Comparison of ENCODE assay signal across 21 mouse cellular contexts in genomic region chr4:89487416-89488165, GRCm38 (mm10).
A peak's percentile ranks its signal among the peaks of the same experiment; 100 is the strongest.
DNase-seq lines count a peak whose midpoint lies in the region; ATAC-seq and TF ChIP-seq lines count a peak whose summit lies in the region.
"Had no signal": no experiment of that assay in that cellular context is flagged by ENCODE, and none has a peak within 500 bp of the region (broad histone marks: within the 10 kb centered on the region; RNA-seq: fewer than 3 reads in every experiment).

No protein-coding gene starts in this region.

- dilution Hi-C loops in CH12.LX (cut with MboI; ENCODE audit: extremely low pct_ligation_motif_present, extremely low pct_unique_long_range_greater_than_20kb, low sequenced_read_pairs) = no loop called here

- DNase-seq in 3T3-L1 (ENCODE audit: low read depth, low spot score) = peak; percentile 60
- DNase-seq in CH12.LX (ENCODE audit: extremely low read depth) = no peak
- DNase-seq in heart, embryonic 10.5 days (ENCODE audit: low spot score) = no peak
- no peak for DNase-seq in right cerebral cortex, postnatal 4 days
- no peak for DNase-seq in heart, adult 11 months
- DNase-seq: adrenal gland, adult 8-10 months; cerebellum, adult 9-10 months; gastrocnemius, postnatal 25 days; kidney, adult 2 months; left cerebral cortex, postnatal 4 days; lung, adult 18-20 months; lung, postnatal 14 days had no signal

- TF ChIP-seq CTCF in CH12.LX (conservative IDR thresholded peaks at IDR 0.05 in 1 of 2, IDR thresholded peaks at IDR 0.05 in 1 of 2; ENCODE audit: low read depth in 2 of 2, low read length in 2 of 2) = no peak

- no peak for TF ChIP-seq POLR2A in CH12.LX (IDR thresholded peaks at IDR 0.05; ENCODE audit: low read depth, low read length)

- no peak overlapping the region for H3K4me3 ChIP-seq in CH12.LX (replicated peaks in 1 of 3; ENCODE audit: low read depth in 2 of 3, low read length in 2 of 3, poor library complexity in 1 of 3)
- no peak overlapping the region for H3K4me3 ChIP-seq in heart, embryonic 10.5 days
- H3K4me3 ChIP-seq: heart, embryonic 15.5 days; hindbrain, embryonic 15.5 days; limb, embryonic 15.5 days; midbrain, embryonic 10.5 days; neural tube, embryonic 15.5 days had no signal

- in situ Hi-C loops in CH12.LX (cut with MboI; ENCODE audit: low pct_ligation_motif_present, low pct_unique_long_range_greater_than_20kb, low sequenced_read_pairs) = no loop called here

- ATAC-seq in common myeloid progenitor, adult 5-6 weeks (replicated peaks; ENCODE audit: low read depth, poor library complexity, severe bottlenecking) = 0 out of 2 replicates have a peak, but pooled peaks have one; percentile 26
- ATAC-seq in megakaryocyte progenitor cell, adult 5-6 weeks (replicated peaks; ENCODE audit: poor library complexity) = peak; percentile 29
- ATAC-seq: Patski had no signal

- H3K27me3 ChIP-seq in CH12.LX (replicated peaks) = no peaks in the 10 kb centered on the region
- H3K27me3 ChIP-seq in heart, embryonic 10.5 days (ENCODE audit: insufficient read depth, poor library complexity, severe bottlenecking) = no peaks in the 10 kb centered on the region
- H3K27me3 ChIP-seq: heart, embryonic 15.5 days; hindbrain, embryonic 15.5 days; limb, embryonic 15.5 days; neural tube, embryonic 15.5 days; Patski had no signal

- H3K4me1 ChIP-seq in CH12.LX (ENCODE audit: control insufficient read depth in 1 of 2, insufficient read depth in 2 of 2) = peaks cover 6 to 39% of the 10 kb centered on the region in 2 experiments; a peak in 3 of 4 replicates
- peaks cover 6% of the 10 kb centered on the region; the same call in 1 of the 2 replicates for H3K4me1 ChIP-seq in heart, embryonic 10.5 days
- H3K4me1 ChIP-seq: heart, embryonic 15.5 days; hindbrain, embryonic 15.5 days; limb, embryonic 15.5 days; midbrain, embryonic 10.5 days; neural tube, embryonic 15.5 days had no signal

- TF ChIP-seq EP300 in CH12.LX (IDR thresholded peaks at IDR 0.05; ENCODE audit: low read length) = peak; percentile 49; the same call in 1 of the 2 replicates

- TF ChIP-seq RAD21 in CH12.LX (IDR thresholded peaks at IDR 0.05; ENCODE audit: low read depth, low read length) = no peak

- no peak overlapping the region for H3K27ac ChIP-seq in CH12.LX (ENCODE audit: insufficient read depth, low read depth)
- no peak overlapping the region for H3K27ac ChIP-seq in heart, embryonic 10.5 days
- H3K27ac ChIP-seq: heart, embryonic 15.5 days; hindbrain, embryonic 15.5 days; kidney, postnatal 0 days; limb, embryonic 15.5 days; midbrain, embryonic 10.5 days; neural tube, embryonic 15.5 days had no signal

- peak overlapping the region; percentile 13; the same call in 1 of the 2 replicates for H3K4me2 ChIP-seq in CH12.LX (ENCODE audit: insufficient read depth, low read depth, poor library complexity, severe bottlenecking)
- H3K4me2 ChIP-seq: heart, embryonic 15.5 days; hindbrain, embryonic 15.5 days; limb, embryonic 15.5 days; neural tube, embryonic 15.5 days had no signal

- peaks cover 3% of the 10 kb centered on the region for H3K9me3 ChIP-seq in CH12.LX (replicated peaks; ENCODE audit: low read length)
- 0 out of 2 replicates have a peak, but pooled peaks cover 2% of the 10 kb centered on the region for H3K9me3 ChIP-seq in heart, embryonic 10.5 days
- H3K9me3 ChIP-seq: heart, embryonic 15.5 days; hindbrain, embryonic 15.5 days; limb, embryonic 15.5 days; midbrain, embryonic 10.5 days; neural tube, embryonic 15.5 days had no signal

- H3K79me2 ChIP-seq in CH12.LX (replicated peaks; ENCODE audit: control insufficient read depth, extremely low read depth, insufficient read depth, poor library complexity, severe bottlenecking) = no peaks in the 10 kb centered on the region

- H3K9ac ChIP-seq in CH12.LX (ENCODE audit: insufficient read depth, low read depth) = no peak overlapping the region
- H3K9ac ChIP-seq: heart, embryonic 15.5 days; hindbrain, embryonic 15.5 days; limb, embryonic 15.5 days; neural tube, embryonic 15.5 days had no signal

- WGBS in heart, embryonic 10.5 days = 82% methylated on average over 5 of the region's 5 CpGs

- peaks cover 2 to 4% of the 10 kb centered on the region in 2 experiments for H3K36me3 ChIP-seq in CH12.LX (replicated peaks in 1 of 2; ENCODE audit: control insufficient read depth in 1 of 2, insufficient read depth in 1 of 2, low read length in 1 of 2)
- no peaks in the 10 kb centered on the region for H3K36me3 ChIP-seq in heart, embryonic 10.5 days
- H3K36me3 ChIP-seq: heart, embryonic 15.5 days; hindbrain, embryonic 15.5 days; limb, embryonic 15.5 days; midbrain, embryonic 10.5 days; neural tube, embryonic 15.5 days had no signal

TF ChIP-seq in CH12.LX, 34 proteins besides CTCF, POLR2A, EP300 and RAD21:
- TF ChIP-seq BHLHE40 (IDR thresholded peaks at IDR 0.05; ENCODE audit: low read depth, low read length) = no peak
- TF ChIP-seq GABPA (IDR thresholded peaks at IDR 0.05; ENCODE audit: insufficient replicate concordance, low read depth, low read length) = no peak
TF ChIP-seq in CH12.LX: peak in this region for 0.
